Mouse (Mus musculus): ENCODE measurements around the gene Ndufs3.

GRCm38 (mm10) chr2:90917233-90917998 lies 12.8 kb upstream of the Ndufs3 start:
- TF ChIP-seq POLR2A (IDR thresholded peaks at IDR 0.05; ENCODE audit: borderline replicate concordance, low read depth, low read length) (no peak), CTCF (IDR thresholded peaks at IDR 0.05; ENCODE audit: low read depth, low read length) (no peak)
